Comparison of ENCODE assay signal across 8 mouse cellular contexts in genomic region chr14:25816416-25816815, GRCm38 (mm10). TPM values are rescaled to one million over a fixed set of nuclear protein-coding genes. Genes with fewer than 3 reads are reported as not detected.
A peak's percentile ranks its signal among the peaks of the same experiment; 100 is the strongest.
DNase-seq lines count a peak whose midpoint lies in the region; ATAC-seq and TF ChIP-seq lines count a peak whose summit lies in the region.

No protein-coding gene starts in this region.

- no peaks in the 10 kb centered on the region; a peak in 1 of 4 replicates for H3K4me1 ChIP-seq in CH12.LX (ENCODE audit: control insufficient read depth in 1 of 2, insufficient read depth in 2 of 2)
- H3K4me1 ChIP-seq in embryonic facial prominence, embryonic 10.5 days, result peaks cover 4% of the 10 kb centered on the region
- peaks cover 0 to 3% of the 10 kb centered on the region in 2 experiments; a peak in 1 of 4 replicates for H3K4me1 ChIP-seq in heart, embryonic 14.5 days (ENCODE audit: control insufficient read depth in 2 of 2, insufficient read depth in 2 of 2, low read length in 2 of 2)
- H3K4me1 ChIP-seq in lung, embryonic 15.5 days, result peaks cover 3% of the 10 kb centered on the region; the same call in 1 of the 2 replicates

- no peak overlapping the region for H3K4me3 ChIP-seq in CH12.LX (replicated peaks in 1 of 3; ENCODE audit: low read depth in 2 of 3, low read length in 2 of 3, poor library complexity in 1 of 3)
- H3K4me3 ChIP-seq in embryonic facial prominence, embryonic 10.5 days, result no peak overlapping the region; the same call in 1 of the 2 replicates
- no peak overlapping the region for H3K4me3 ChIP-seq in heart, embryonic 14.5 days (ENCODE audit: control insufficient read depth in 1 of 2, insufficient read depth in 1 of 2, low read depth in 1 of 2, low read length in 2 of 2)
- no peak overlapping the region for H3K4me3 ChIP-seq in lung, embryonic 15.5 days

- 11% methylated on average over 9 of the region's 9 CpGs for whole genome bisulfite sequencing in embryonic facial prominence, embryonic 10.5 days
- WGBS in heart, embryonic 14.5 days, result 5% methylated on average over 9 of the region's 9 CpGs
- 6% methylated on average over 9 of the region's 9 CpGs for WGBS in lung, embryonic 15.5 days

- no peak overlapping the region for H3K4me2 ChIP-seq in CH12.LX (ENCODE audit: insufficient read depth, low read depth, poor library complexity, severe bottlenecking)
- peak overlapping the region; percentile 32; the same call in 1 of the 2 replicates for H3K4me2 ChIP-seq in heart, embryonic 14.5 days (ENCODE audit: low read length)
- no peak overlapping the region for H3K4me2 ChIP-seq in lung, embryonic 15.5 days

- peak; percentile 96 to 98 for TF ChIP-seq CTCF in CH12.LX (conservative IDR thresholded peaks at IDR 0.05 in 1 of 2, IDR thresholded peaks at IDR 0.05 in 1 of 2; ENCODE audit: low read depth in 2 of 2, low read length in 2 of 2)

- H3K27me3 ChIP-seq in CH12.LX (replicated peaks), result no peaks in the 10 kb centered on the region
- no peaks in the 10 kb centered on the region; the same call in 1 of the 2 replicates for H3K27me3 ChIP-seq in embryonic facial prominence, embryonic 10.5 days (replicated peaks; ENCODE audit: low read depth, poor library complexity, severe bottlenecking)
- H3K27me3 ChIP-seq in heart, embryonic 14.5 days (ENCODE audit: control insufficient read depth, insufficient read depth, low read length), result no peaks in the 10 kb centered on the region
- no peaks in the 10 kb centered on the region for H3K27me3 ChIP-seq in lung, embryonic 15.5 days

- TF ChIP-seq EP300 in CH12.LX (IDR thresholded peaks at IDR 0.05; ENCODE audit: low read length), result no peak

- in situ Hi-C loops in CH12.LX (cut with MboI; ENCODE audit: low pct_ligation_motif_present, low pct_unique_long_range_greater_than_20kb, low sequenced_read_pairs), result loop anchor here (10.0 kb wide), 1 partner anchor 102 kb away; no protein-coding TSS in a partner anchor

- dilution Hi-C loops in CH12.LX (cut with MboI; ENCODE audit: extremely low pct_ligation_motif_present, extremely low pct_unique_long_range_greater_than_20kb, low sequenced_read_pairs), result no loop called here

- peak; percentile 91 for TF ChIP-seq RAD21 in CH12.LX (IDR thresholded peaks at IDR 0.05; ENCODE audit: low read depth, low read length)

- H3K9me3 ChIP-seq in CH12.LX (replicated peaks; ENCODE audit: low read length), result no peaks in the 10 kb centered on the region
- H3K9me3 ChIP-seq in embryonic facial prominence, embryonic 10.5 days, result no peaks in the 10 kb centered on the region
- H3K9me3 ChIP-seq in heart, embryonic 14.5 days (ENCODE audit: control insufficient read depth, low read length), result no peaks in the 10 kb centered on the region
- H3K9me3 ChIP-seq in lung, embryonic 15.5 days, result no peaks in the 10 kb centered on the region

- no peak overlapping the region for H3K27ac ChIP-seq in CH12.LX (ENCODE audit: insufficient read depth, low read depth)
- H3K27ac ChIP-seq in embryonic facial prominence, embryonic 10.5 days (replicated peaks), result no peak overlapping the region
- H3K27ac ChIP-seq in heart, embryonic 14.5 days (replicated peaks in 1 of 2; ENCODE audit: control insufficient read depth in 1 of 2, insufficient read depth in 1 of 2, low read depth in 2 of 2, low read length in 2 of 2), result no peak overlapping the region; a peak in 1 of 4 replicates
- H3K27ac ChIP-seq in lung, embryonic 15.5 days, result no peak overlapping the region

- TF ChIP-seq POLR2A in CH12.LX (IDR thresholded peaks at IDR 0.05; ENCODE audit: low read depth, low read length), result no peak

- no peaks in the 10 kb centered on the region for H3K79me2 ChIP-seq in CH12.LX (replicated peaks; ENCODE audit: control insufficient read depth, extremely low read depth, insufficient read depth, poor library complexity, severe bottlenecking)

- no peaks in the 10 kb centered on the region for H3K36me3 ChIP-seq in CH12.LX (replicated peaks in 1 of 2; ENCODE audit: control insufficient read depth in 1 of 2, insufficient read depth in 1 of 2, low read length in 1 of 2)
- no peaks in the 10 kb centered on the region for H3K36me3 ChIP-seq in embryonic facial prominence, embryonic 10.5 days (replicated peaks)
- no peaks in the 10 kb centered on the region for H3K36me3 ChIP-seq in heart, embryonic 14.5 days (ENCODE audit: control insufficient read depth, insufficient read depth, low read length)
- H3K36me3 ChIP-seq in lung, embryonic 15.5 days, result no peaks in the 10 kb centered on the region

- ATAC-seq in heart, embryonic 14.5 days (ENCODE audit: insufficient number of reproducible peaks, insufficient read depth, low FRiP score, low read depth), result peak; percentile 53
- ATAC-seq in lung, embryonic 15.5 days (ENCODE audit: borderline replicate concordance, extremely low read depth, low FRiP score, low TSS enrichment), result 0 out of 2 replicates have a peak, but pooled peaks have one; percentile 39
- ATAC-seq in erythroid progenitor cell, adult 5-6 weeks (replicated peaks; ENCODE audit: low FRiP score, poor library complexity, severe bottlenecking), result no peak

- H3K9ac ChIP-seq in CH12.LX (ENCODE audit: insufficient read depth, low read depth), result no peak overlapping the region
- H3K9ac ChIP-seq in heart, embryonic 14.5 days (ENCODE audit: low read length), result peak overlapping the region; percentile 44; the same call in 1 of the 2 replicates
- H3K9ac ChIP-seq in lung, embryonic 15.5 days, result no peak overlapping the region

- peak; percentile 49 for DNase-seq in CH12.LX (ENCODE audit: extremely low read depth)
- peak; percentile 43 for DNase-seq in adrenal gland, adult 8-10 months
- peak; percentile 75 for DNase-seq in embryonic facial prominence, embryonic 10.5 days (ENCODE audit: low spot score)
- DNase-seq in kidney, postnatal 25 days, result peak; percentile 65 to 76
- DNase-seq in ovary, postnatal 36 days (ENCODE audit: low spot score), result peak; percentile 68

TF ChIP-seq in CH12.LX, 34 proteins besides CTCF, POLR2A, EP300 and RAD21:
- no peak for TF ChIP-seq USF2 (conservative IDR thresholded peaks at IDR 0.05; ENCODE audit: low read depth, low read length)
- TF ChIP-seq JUND (conservative IDR thresholded peaks at IDR 0.05; ENCODE audit: low read depth, low read length), result no peak
- TF ChIP-seq MEF2A (IDR thresholded peaks at IDR 0.05; ENCODE audit: borderline replicate concordance, low read depth, low read length), result 0 out of 2 replicates have a peak, but pooled peaks have one; percentile 13
- TF ChIP-seq HCFC1 (IDR thresholded peaks at IDR 0.05; ENCODE audit: low read depth, low read length), result no peak
- peak; percentile 96 for TF ChIP-seq SMC3 (IDR thresholded peaks at IDR 0.05; ENCODE audit: low read depth, low read length)
- no peak for TF ChIP-seq MAFK (IDR thresholded peaks at IDR 0.05; ENCODE audit: insufficient replicate concordance, low read length)
- TF ChIP-seq MXI1 (IDR thresholded peaks at IDR 0.05; ENCODE audit: low read depth, low read length), result no peak
- TF ChIP-seq NELFE (IDR thresholded peaks at IDR 0.05; ENCODE audit: low read depth, low read length), result peak; percentile 47; the same call in 1 of the 2 replicates
- no peak for TF ChIP-seq SIN3A (IDR thresholded peaks at IDR 0.05; ENCODE audit: low read length)
- TF ChIP-seq ZC3H11A (IDR thresholded peaks at IDR 0.05; ENCODE audit: low read depth, low read length), result peak; percentile 73
- TF ChIP-seq IRF4 (IDR thresholded peaks at IDR 0.05; ENCODE audit: low read depth, low read length), result peak; percentile 11; the same call in 1 of the 2 replicates

RNA-seq across cellular contexts. Expression of gene Anxa11, which starts 25.5 kb away (rescaled TPM):
- total RNA-seq in CH12.LX (2012; rRNA removed) (8.4 and 8.8 TPM in 2 replicates), CH12.LX (2014; rRNA removed) (4.6 and 5.0 TPM in 2 replicates)
- polyA plus RNA-seq in CH12.LX (2012; ENCODE audit: insufficient read length, low read depth), result 31.4 and 35.0 TPM in 2 replicates
- total RNA-seq in adrenal gland, adult 8-10 months (2022), result 10 to 100 TPM; 61.8 to 90.0 (median 71.0) TPM
- polyA plus RNA-seq in embryonic facial prominence, embryonic 10.5 days (2016; fragmentation: Nextera tagmentation; extraction: Ambion mirVana), result 5.3 and 6.1 TPM in 2 replicates
- polyA plus RNA-seq in heart, embryonic 14.5 days (2014; fragmentation: Nextera tagmentation; extraction: Ambion mirVana), result 29.4 and 30.2 TPM in 2 replicates
- polyA plus RNA-seq in lung, embryonic 15.5 days (2015; fragmentation: Nextera tagmentation; extraction: Ambion mirVana), result 23.3 and 26.1 TPM in 2 replicates
- 12.3 and 26.0 TPM in 2 replicates for total RNA-seq in erythroid progenitor cell, adult 5-6 weeks (2015; ENCODE audit: low replicate concordance)
- 2.1 and 5.1 TPM in 2 replicates for total RNA-seq in erythroid progenitor cell, adult 5-6 weeks (2017; ENCODE audit: low replicate concordance)

RNA-seq across cellular contexts. Expression of gene Zcchc24, which starts 47.6 kb away (rescaled TPM):
- total RNA-seq in CH12.LX (2012; rRNA removed) (0.04 and 0.08 TPM in 2 replicates), CH12.LX (2014; rRNA removed) (0.05 and 0.09 TPM in 2 replicates)
- 0.40 and 0.44 TPM in 2 replicates for polyA plus RNA-seq in CH12.LX (2012; ENCODE audit: insufficient read length, low read depth)
- 10 to 100 TPM; 17.8 to 25.0 (median 21.1) TPM for total RNA-seq in adrenal gland, adult 8-10 months (2022)
- 12.9 and 15.2 TPM in 2 replicates for polyA plus RNA-seq in embryonic facial prominence, embryonic 10.5 days (2016; fragmentation: Nextera tagmentation; extraction: Ambion mirVana)
- 31.8 and 33.0 TPM in 2 replicates for polyA plus RNA-seq in heart, embryonic 14.5 days (2014; fragmentation: Nextera tagmentation; extraction: Ambion mirVana)
- polyA plus RNA-seq in lung, embryonic 15.5 days (2015; fragmentation: Nextera tagmentation; extraction: Ambion mirVana), result 21.4 and 22.4 TPM in 2 replicates
- 2.5 and 2.9 TPM in 2 replicates for total RNA-seq in erythroid progenitor cell, adult 5-6 weeks (2015; ENCODE audit: low replicate concordance)
- total RNA-seq in erythroid progenitor cell, adult 5-6 weeks (2017; ENCODE audit: low replicate concordance), result 0.61 and 1.3 TPM in 2 replicates
